Mouse (Mus musculus) spleen, adult 10 weeks (tissue): Measurements from ENCODE around the gene Bud13. TPM values are rescaled to one million over a fixed set of nuclear protein-coding genes. Genes with fewer than 3 reads are reported as not detected.

Experiments
- polyA plus RNA-seq: library from polyadenylated mRNA; stranded (reverse); fragments of 350-450 nt; fragmentation: Illumina TruSeq; extraction: RNeasy Lipid Tissue Mini Kit (QIAGEN cat#74804); gene quantifications from one replicate; pipeline ENCODE4 v1.2.3, GENCODE M21; 2015; ENCODE audit warnings: low replicate concordance; ENCODE audit not compliant: insufficient read depth

Bud13 gene
- 14.8 TPM for polyA plus RNA-seq

DNA sequence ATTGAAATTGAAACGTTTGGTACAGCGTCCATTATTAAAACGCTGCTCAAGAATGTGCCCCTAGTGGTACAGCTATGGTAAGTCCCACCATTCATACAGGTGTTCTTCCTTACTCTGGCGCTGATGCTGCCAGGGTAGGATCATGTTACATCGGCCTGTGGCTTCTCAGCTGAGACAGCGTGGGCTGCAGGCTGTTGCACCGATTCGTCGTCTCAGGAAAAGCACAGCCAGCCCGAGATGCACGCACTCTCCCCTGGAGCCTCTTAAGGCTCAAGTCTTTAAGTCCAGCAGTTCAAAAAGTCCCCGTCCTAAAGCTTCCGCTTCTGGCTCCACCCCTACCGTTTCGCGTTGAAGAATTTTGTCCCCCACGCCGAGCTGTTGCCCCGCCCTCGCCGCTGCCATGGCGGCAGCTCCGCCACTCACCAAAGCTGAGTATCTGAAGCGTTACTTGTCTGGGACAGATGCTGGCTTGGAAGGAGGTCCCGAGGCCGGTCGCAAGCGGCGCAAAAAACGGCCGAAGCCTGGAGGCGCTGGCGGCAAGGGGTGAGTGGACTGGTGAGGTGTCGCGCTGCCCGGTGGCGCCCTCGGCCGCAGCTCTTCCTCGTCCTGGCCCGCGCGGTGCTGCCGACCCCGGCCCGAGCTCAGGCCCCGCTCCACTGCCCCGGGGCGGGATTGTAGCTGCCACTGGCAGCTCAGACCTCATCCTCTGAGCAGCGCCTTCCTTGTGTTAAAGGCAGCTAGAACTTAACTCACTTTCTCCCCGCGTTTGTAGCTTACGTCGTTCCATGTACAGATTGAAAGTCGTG lies at the start of gene Bud13:
Gene Bud13 (plus strand): TSS at position 378 of the 806 bp plus-strand sequence.

DNA sequence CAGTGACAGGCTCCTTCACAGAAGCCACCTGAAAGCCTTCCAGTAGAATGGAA lies 47.4 kb upstream of the Bud13 start, which contains the start of gene Apoc3:
Gene Apoc3 (minus strand): TSS at position 41 of the 53 bp plus-strand sequence.

DNA sequence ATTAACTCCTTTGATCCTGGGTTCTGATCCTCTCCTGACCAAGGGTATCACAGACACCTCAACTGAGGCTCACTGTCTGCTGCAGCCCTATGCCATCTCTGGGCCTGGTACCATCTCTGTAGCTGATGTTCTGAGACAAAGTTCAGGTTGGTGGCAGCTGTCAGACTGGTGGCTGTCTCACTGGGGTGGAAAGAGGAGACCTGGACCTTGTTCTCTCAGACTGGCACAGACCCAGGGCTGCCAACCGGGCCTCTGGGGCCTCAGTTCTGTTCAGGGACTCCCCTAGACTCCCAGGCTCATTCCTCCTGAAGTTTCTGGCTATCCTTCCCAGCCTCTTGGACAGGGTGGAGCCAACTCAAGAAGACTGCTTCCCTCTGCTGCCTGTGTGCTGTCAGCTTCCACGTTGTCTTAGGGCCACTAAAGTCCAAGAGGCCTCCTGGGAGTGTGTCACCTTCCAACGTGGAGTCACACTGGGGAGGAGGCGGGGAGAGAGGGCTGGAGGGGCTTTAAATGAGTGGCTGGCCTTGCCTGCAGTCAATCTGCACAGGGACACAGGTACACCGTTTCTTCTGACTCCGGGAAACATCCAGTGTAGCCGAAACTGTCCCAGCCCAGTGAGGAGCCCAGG lies 42.2 kb upstream of the Bud13 start, which contains the start of gene Apoa4:
Gene Apoa4 (plus strand): TSS at position 171 of the 628 bp plus-strand sequence.

DNA sequence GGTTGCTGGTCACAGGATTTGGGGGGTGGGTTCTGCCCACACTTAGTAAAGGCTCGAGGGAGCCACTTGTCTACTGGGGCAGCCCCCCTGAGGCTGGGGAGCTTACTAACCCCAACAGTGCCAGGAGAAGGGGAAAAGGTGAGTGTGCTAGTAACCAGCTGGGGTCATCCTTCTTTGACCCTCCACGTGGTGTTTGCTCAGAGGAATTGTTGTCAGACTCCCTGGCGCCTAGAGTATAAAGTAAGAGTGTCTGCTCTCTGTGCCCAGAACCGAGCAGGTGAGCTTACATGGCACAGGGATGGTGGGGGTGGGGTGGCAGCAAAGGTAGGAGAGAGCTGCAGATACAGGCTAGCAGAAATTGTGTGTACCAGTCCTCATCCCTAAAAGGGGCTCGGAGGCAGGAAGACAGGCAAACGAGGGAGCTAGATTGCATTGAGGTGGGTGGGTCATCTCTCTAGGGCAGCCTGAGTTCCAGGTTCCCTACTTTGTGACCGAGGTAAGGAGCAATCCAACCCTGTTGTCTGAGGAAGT lies 14.4 kb upstream of the Bud13 start, which contains the start of gene Apoa5:
Gene Apoa5 (plus strand): TSS at position 291 of the 531 bp plus-strand sequence.

DNA sequence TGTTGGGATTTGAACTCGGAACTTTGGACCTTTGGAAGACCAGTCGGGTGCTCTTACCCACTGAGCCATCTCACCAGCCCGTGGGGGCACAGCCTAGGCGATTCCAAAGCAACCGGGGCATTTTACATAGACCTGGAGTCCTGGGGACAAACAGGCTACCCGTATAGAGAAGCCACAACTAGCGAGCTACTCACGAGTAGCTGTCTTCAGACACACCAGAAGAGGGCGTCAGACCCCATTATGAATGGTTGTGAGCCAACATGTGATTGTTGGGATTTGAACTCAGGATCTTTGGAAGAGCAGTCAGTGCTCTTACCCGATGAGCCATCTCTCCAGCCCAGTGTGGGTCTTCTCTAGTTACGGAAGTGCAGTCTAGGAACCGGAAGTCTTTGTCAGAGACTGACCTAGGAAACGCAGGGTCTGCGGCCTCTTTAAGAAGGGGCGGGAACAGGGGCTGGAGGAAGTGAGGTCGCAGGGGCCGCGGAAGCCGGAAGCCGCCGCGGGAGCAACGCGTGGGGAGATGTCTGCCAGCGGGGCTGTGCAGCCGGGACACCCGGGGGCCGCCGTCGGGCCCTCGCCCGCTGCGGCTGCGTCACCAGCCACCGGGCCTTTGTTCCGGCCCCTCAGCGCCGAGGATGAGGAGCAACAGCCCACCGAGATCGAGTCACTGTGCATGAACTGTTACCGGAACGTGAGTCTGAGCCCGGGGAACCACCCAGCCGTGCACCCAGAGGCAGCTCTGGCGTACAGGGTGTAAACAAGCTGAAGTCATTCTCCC lies 9.9 kb upstream of the Bud13 start, which contains the start of gene Zpr1:
Gene Zpr1 (plus strand): TSS at position 388 of the 778 bp plus-strand sequence.

DNA sequence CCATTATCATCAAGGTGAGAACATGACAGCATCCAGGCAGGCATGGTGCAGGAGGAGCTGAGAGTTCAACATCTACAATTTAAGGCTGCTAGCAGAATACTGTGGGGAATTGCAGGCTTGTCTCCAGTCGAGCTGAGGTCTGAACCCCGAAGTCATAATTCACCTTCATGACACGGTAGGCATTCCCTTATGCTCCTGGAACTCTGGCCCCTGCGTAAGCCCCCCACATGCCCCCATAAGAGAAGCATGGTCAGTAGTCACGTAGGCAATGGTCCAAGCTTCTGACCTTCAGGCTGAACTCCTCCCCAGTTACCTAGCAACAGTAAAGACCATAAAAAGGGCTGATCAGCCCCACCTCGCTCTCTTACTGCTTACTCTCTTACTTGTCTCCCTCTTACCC lies 37.1 kb downstream of the Bud13 start, which contains the start of gene 4931429L15Rik:
Gene 4931429L15Rik (minus strand): TSS at position 101 of the 400 bp plus-strand sequence.

Other genes with a start within 250 kb of the Bud13 start
- not detected for gene Apoa1, start 54.4 kb upstream of the Bud13 start, polyA plus RNA-seq
- gene Apoc3, start 47.4 kb upstream of the Bud13 start, polyA plus RNA-seq, result not detected
- gene Apoa4, start 42.3 kb upstream of the Bud13 start, polyA plus RNA-seq, result 0.29 TPM
- gene Apoa5, start 14.4 kb upstream of the Bud13 start, polyA plus RNA-seq, result not detected
- gene Zpr1, start 9.9 kb upstream of the Bud13 start, polyA plus RNA-seq, result 66.0 TPM
- not detected for gene 4931429L15Rik, start 37.0 kb downstream of the Bud13 start, polyA plus RNA-seq